Mouse (Mus musculus) myocyte (in vitro differentiated cells): ENCODE results near the gene Dtnb. TPM values are rescaled to one million over a fixed set of nuclear protein-coding genes. Genes with fewer than 3 reads are reported as not detected.

Source experiments
- H3K27me3 ChIP-seq: one replicate; pipeline ENCODE4 v1.6.1; 2011; ENCODE audit not compliant: control insufficient read depth, insufficient read depth, insufficient read length
- H3K36me3 ChIP-seq: one replicate; pipeline ENCODE4 v1.6.1; 2011; ENCODE audit not compliant: control insufficient read depth, insufficient read depth
- H3K4me2 ChIP-seq: one replicate; pipeline ENCODE4 v1.6.1; 2011; ENCODE audit warnings: low read depth, control low read depth
- H3K4me3 ChIP-seq: one replicate; pipeline ENCODE4 v1.5.1; 2011; ENCODE audit warnings: mild to moderate bottlenecking, control low read depth, moderate library complexity
- H3K79me2 ChIP-seq: one replicate; pipeline ENCODE4 v1.6.1; 2011; ENCODE audit not compliant: control insufficient read depth, insufficient read depth
- H3ac ChIP-seq: one replicate; pipeline ENCODE4 v1.6.1; 2011; ENCODE audit not compliant: control insufficient read depth, insufficient read length
- CEBPB ChIP-seq: IDR thresholded peaks from 2 replicates; pipeline ENCODE4 v1.6.1; 2011; ENCODE audit warnings: mild to moderate bottlenecking, moderate library complexity; ENCODE audit not compliant: poor library complexity, insufficient read depth, severe bottlenecking
- E2F4 ChIP-seq: IDR thresholded peaks from one replicate; pipeline ENCODE4 v1.6.1; 2011; ENCODE audit warnings: mild to moderate bottlenecking, control low read depth, moderate library complexity; ENCODE audit not compliant: insufficient read depth
- MAX ChIP-seq: IDR thresholded peaks from one replicate; pipeline ENCODE4 v1.6.1; 2011; ENCODE audit warnings: low read depth, mild to moderate bottlenecking, control low read depth
- MYOD1 ChIP-seq, 3 experiments: IDR thresholded peaks; one replicate each; pipeline ENCODE4 v1.6.1; 2011; ENCODE audit warnings: control low read depth in 2 of 3, low read depth in 2 of 3, mild to moderate bottlenecking in 2 of 3, moderate library complexity in 1 of 3; ENCODE audit not compliant: insufficient read length in 2 of 3, control insufficient read depth in 1 of 3
- MYOG ChIP-seq, 3 experiments: IDR thresholded peaks; one replicate each; pipeline ENCODE4 v1.6.1; 2011; ENCODE audit warnings: control low read depth in 2 of 3, low read depth in 2 of 3, mild to moderate bottlenecking in 2 of 3; ENCODE audit not compliant: insufficient read length in 2 of 3, control insufficient read depth in 1 of 3, insufficient read depth in 1 of 3
- POLR2A ChIP-seq: IDR thresholded peaks from one replicate; pipeline ENCODE4 v1.6.1; 2011; ENCODE audit warnings: low read depth, mild to moderate bottlenecking, control low read depth, moderate library complexity; ENCODE audit not compliant: insufficient read length
- POLR2AphosphoS2 ChIP-seq: IDR thresholded peaks from one replicate; pipeline ENCODE4 v1.6.1; 2011; ENCODE audit warnings: low read depth, control low read depth; ENCODE audit not compliant: insufficient read length
- REST ChIP-seq: IDR thresholded peaks from one replicate; pipeline ENCODE4 v1.6.1; 2011; ENCODE audit warnings: mild to moderate bottlenecking, control low read depth, moderate library complexity; ENCODE audit not compliant: insufficient read depth, insufficient read length
- SRF ChIP-seq: IDR thresholded peaks from one replicate; pipeline ENCODE4 v1.6.1; 2011; ENCODE audit warnings: low read depth; ENCODE audit not compliant: control insufficient read depth, insufficient read length
- TCF12 ChIP-seq: IDR thresholded peaks from one replicate; pipeline ENCODE4 v1.6.1; 2011; ENCODE audit warnings: mild to moderate bottlenecking, control low read depth; ENCODE audit not compliant: poor library complexity, insufficient read depth, severe bottlenecking
- TCF3 ChIP-seq: IDR thresholded peaks from one replicate; pipeline ENCODE4 v1.6.1; 2011; ENCODE audit warnings: low read depth, control low read depth; ENCODE audit not compliant: insufficient read length
- USF1 ChIP-seq: IDR thresholded peaks from one replicate; pipeline ENCODE4 v1.6.1; 2011; ENCODE audit warnings: low read depth, mild to moderate bottlenecking, control low read depth, moderate library complexity
- polyA plus RNA-seq: library from polyadenylated mRNA; unstranded; fragments of >200 nt; fragmentation: generic; extraction: Trizol; gene quantifications from one replicate; pipeline ENCODE4 v1.2.1, GENCODE M21; 2012; ENCODE audit warnings: missing spikeins

The Dtnb gene
- polyA plus RNA-seq, 1 experiment = 5.5 TPM

GRCm38 (mm10) chr12:3672786-3673185, 100.6 kb downstream of the Dtnb start:
- Histone ChIP-seq H3K79me2 (no peaks in the 10 kb centered on the region), H3K36me3 (no peaks in the 10 kb centered on the region), H3ac (no peak overlapping the region), H3K4me3 (no peak overlapping the region), H3K4me2 (no peak overlapping the region), H3K27me3 (no peaks in the 10 kb centered on the region)
- TF ChIP-seq MAX (no peak), SRF (no peak), MYOG (IDR thresholded peaks at IDR 0.05; ENCODE audit: control insufficient read depth in 1 of 3, insufficient read depth in 1 of 3, insufficient read length in 2 of 3, low read depth in 2 of 3) (no peak), POLR2AphosphoS2 (no peak), TCF12 (no peak), TCF3 (no peak), CEBPB (peak; percentile 64; the same call in 1 of the 2 replicates), POLR2A (no peak)

DNA sequence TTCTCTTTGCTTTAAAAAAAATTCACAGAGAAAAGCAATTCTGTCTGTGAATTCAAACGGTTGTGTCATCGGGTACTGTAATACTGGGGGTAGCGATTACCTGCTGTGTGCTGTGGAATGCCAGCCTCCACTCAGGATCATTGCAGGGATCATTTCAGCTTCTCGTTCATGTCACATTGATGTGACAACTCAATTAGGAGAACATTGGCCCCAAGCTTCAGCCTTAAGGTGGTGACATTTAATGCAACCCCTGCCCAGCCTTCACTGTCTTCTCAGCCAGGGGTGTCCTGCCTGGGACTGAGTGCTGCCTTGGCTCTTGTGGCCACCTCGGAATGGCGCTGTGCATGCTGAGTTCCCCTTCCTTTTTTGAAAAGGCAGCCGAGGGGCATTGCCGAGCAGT, 101.7 kb downstream of the Dtnb start:
- Histone ChIP-seq H3K79me2 (no peaks in the 10 kb centered on the region), H3K27me3 (no peaks in the 10 kb centered on the region), H3K4me2 (no peak overlapping the region), H3ac (no peak overlapping the region), H3K4me3 (no peak overlapping the region), H3K36me3 (no peaks in the 10 kb centered on the region)
- no peak for TF ChIP-seq E2F4
- TF ChIP-seq MAX = no peak
- TF ChIP-seq SRF = no peak
- TF ChIP-seq TCF3 = no peak
- TF ChIP-seq TCF12 = no peak
- TF ChIP-seq REST = no peak
- no peak for TF ChIP-seq MYOD1 (IDR thresholded peaks at IDR 0.05; ENCODE audit: control insufficient read depth in 1 of 3, insufficient read length in 2 of 3, low read depth in 2 of 3)
- no peak for TF ChIP-seq POLR2AphosphoS2
- TF ChIP-seq POLR2A = no peak
- no peak for TF ChIP-seq MYOG (IDR thresholded peaks at IDR 0.05; ENCODE audit: control insufficient read depth in 1 of 3, insufficient read depth in 1 of 3, insufficient read length in 2 of 3, low read depth in 2 of 3)

DNA sequence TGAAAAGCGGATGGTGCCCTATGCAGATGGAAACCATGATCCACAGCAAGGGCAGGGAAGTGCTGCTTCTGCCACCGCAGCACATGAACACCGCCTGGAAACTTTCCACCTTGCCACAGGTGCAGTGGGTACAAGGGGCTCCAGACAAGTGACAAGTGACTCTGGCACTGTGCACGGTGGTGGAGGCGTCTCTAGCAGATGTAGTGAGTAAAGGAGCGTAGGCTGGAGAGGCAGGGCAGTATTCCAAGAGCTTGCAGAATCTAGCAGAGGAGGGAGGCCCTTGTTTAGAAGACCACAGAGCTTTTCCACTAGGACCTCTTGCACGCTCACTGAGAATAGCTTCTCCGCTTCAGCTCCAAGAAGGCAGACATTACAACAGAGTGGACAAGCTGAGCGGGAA, 102.7 kb downstream of the Dtnb start:
- Histone ChIP-seq H3ac (no peak overlapping the region), H3K27me3 (no peaks in the 10 kb centered on the region), H3K4me3 (no peak overlapping the region), H3K4me2 (no peak overlapping the region), H3K79me2 (no peaks in the 10 kb centered on the region), H3K36me3 (no peaks in the 10 kb centered on the region)
- no peak for TF ChIP-seq REST
- no peak for TF ChIP-seq TCF12
- no peak for TF ChIP-seq POLR2A
- no peak for TF ChIP-seq POLR2AphosphoS2

DNA sequence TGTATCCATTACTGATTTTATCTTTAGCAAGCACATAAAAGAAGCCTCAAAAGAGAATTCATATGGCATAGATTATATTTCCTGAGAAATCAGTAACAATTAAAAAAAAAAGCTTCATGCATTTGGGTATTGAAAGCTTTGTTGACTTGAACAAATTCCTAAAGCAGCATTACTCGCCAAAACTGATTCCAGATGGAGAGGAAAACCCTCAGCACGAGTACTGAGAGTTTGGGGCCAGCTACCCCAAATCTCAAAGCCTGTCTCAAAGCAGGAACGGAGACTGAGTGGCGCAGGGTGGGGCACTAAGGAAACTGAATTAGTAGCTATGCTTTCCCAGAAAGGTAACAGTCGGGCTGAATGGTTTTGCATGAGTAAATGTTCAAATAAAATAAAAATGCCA, 108.5 kb downstream of the Dtnb start:
- Histone ChIP-seq H3K4me2 (no peak overlapping the region), H3ac (no peak overlapping the region), H3K27me3 (no peaks in the 10 kb centered on the region), H3K36me3 (no peaks in the 10 kb centered on the region), H3K79me2 (no peaks in the 10 kb centered on the region), H3K4me3 (no peak overlapping the region)
- no peak for TF ChIP-seq MYOG (IDR thresholded peaks at IDR 0.05; ENCODE audit: control insufficient read depth in 1 of 3, insufficient read depth in 1 of 3, insufficient read length in 2 of 3, low read depth in 2 of 3)
- TF ChIP-seq MYOD1 (IDR thresholded peaks at IDR 0.05; ENCODE audit: control insufficient read depth in 1 of 3, insufficient read length in 2 of 3, low read depth in 2 of 3) = no peak
- TF ChIP-seq REST = no peak
- TF ChIP-seq POLR2A = no peak
- no peak for TF ChIP-seq SRF
- no peak for TF ChIP-seq USF1
- no peak for TF ChIP-seq TCF12
- no peak for TF ChIP-seq TCF3
- no peak for TF ChIP-seq E2F4

DNA sequence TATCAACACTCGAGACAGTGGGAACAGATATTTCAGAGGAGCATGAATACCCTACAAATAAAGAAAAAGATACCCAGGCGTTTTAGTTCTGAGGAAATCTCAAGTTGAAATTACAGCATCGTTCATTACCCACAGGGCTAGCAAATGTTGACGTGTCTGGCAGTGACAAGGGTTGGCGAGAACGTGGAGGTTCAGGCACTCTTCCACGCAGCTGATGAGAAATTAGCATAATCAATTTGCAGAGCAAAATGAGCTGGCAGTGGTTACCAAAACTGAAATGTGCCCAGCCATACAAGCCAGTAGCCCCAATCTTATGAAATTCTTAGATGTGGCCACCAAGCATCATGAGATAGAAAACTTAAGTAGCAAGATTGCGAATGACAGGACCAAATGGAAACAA, 110.9 kb downstream of the Dtnb start:
- H3K4me2 ChIP-seq = no peak overlapping the region
- TF ChIP-seq CEBPB (no peak), POLR2AphosphoS2 (no peak), MYOD1 (IDR thresholded peaks at IDR 0.05; ENCODE audit: control insufficient read depth in 1 of 3, insufficient read length in 2 of 3, low read depth in 2 of 3) (no peak), TCF12 (no peak), USF1 (no peak), REST (no peak), E2F4 (no peak), POLR2A (no peak), MYOG (IDR thresholded peaks at IDR 0.05; ENCODE audit: control insufficient read depth in 1 of 3, insufficient read depth in 1 of 3, insufficient read length in 2 of 3, low read depth in 2 of 3) (no peak), MAX (no peak), SRF (no peak), TCF3 (no peak)
- H3ac ChIP-seq = no peak overlapping the region

More for the DNA sequence above, 110.9 kb downstream of the Dtnb start:
- H3K27me3 ChIP-seq = no peaks in the 10 kb centered on the region
- no peaks in the 10 kb centered on the region for H3K79me2 ChIP-seq
- H3K36me3 ChIP-seq = no peaks in the 10 kb centered on the region
- H3K4me3 ChIP-seq = no peak overlapping the region
